Mouse (Mus musculus) thymus, adult 2 months (tissue): ENCODE data around the gene Ss18l1.

Experiments
- CTCF ChIP-seq: fragments of 200-500 bp; IDR thresholded peaks from 2 replicates; pipeline ENCODE4 v1.5.1; 2012; ENCODE audit warnings: mild to moderate bottlenecking, control low read depth, low read length, moderate library complexity, borderline replicate concordance; ENCODE audit not compliant: control insufficient read depth, poor library complexity, insufficient read depth; ENCODE audit errors: extremely low read depth
- POLR2A ChIP-seq: fragments of 200-500 bp; IDR thresholded peaks from 2 replicates; pipeline ENCODE4 v1.6.1; 2012; ENCODE audit warnings: mild to moderate bottlenecking, low read length, control low read depth, moderate library complexity; ENCODE audit not compliant: control insufficient read depth, poor library complexity, insufficient read depth; ENCODE audit errors: extremely low read depth

- TF ChIP-seq CTCF (no peak), POLR2A (no peak)
Observed at GRCm38 (mm10) chr2:180077622-180078021, 35.3 kb downstream of the Ss18l1 start.
